In the genomic region with DNA sequence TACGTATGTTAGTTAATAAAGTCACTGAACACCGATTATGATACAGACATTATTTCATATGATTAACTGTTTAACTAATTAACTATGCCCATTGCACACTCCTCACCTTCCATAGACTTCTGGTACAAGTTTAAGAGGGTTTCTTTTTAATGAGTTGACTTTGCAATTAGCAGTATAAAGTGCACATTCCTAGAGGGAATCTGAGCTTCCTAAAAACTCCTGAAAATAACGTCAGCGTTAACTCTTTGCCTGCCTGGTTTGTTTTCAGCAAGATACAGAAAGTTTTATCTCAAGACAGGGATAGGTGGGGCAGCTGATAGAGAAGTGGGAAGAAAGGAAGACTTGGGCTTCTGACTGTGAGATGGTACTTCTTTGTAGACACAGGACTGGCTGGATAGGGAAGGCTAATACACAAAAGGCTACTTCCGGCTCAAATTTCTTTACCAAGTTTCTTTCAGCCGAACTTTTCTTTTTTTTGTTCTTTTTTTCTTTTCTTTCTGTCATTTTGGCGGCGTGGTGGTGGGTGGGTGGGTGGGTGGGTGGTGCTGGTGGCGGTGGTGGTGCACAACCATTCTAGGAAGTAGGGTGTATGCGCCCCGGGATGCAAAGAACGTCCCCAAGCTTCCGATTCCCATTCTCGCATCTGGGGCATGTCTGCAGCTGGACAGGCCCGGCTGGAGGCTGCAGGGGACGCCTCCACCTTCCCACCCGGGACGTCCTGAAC, we compare ENCODE assay signal across 9 mouse cellular contexts. TPM values are rescaled to one million over a fixed set of nuclear protein-coding genes. Genes with fewer than 3 reads are reported as not detected.
DNase-seq lines count a peak whose midpoint lies in the region; ATAC-seq and TF ChIP-seq lines count a peak whose summit lies in the region.
"Had no signal": no experiment of that assay in that cellular context is flagged by ENCODE, and none has a peak within 500 bp of the region (broad histone marks: within the 10 kb centered on the region; RNA-seq: fewer than 3 reads in every experiment).

A gene (plus strand): TSS at position 241 of the 724 bp plus-strand sequence.

- H3K4me1 ChIP-seq in liver, adult 2 months (ENCODE audit: control insufficient read depth, insufficient read depth, low read length): no peaks in the 10 kb centered on the region; the same call in 1 of the 2 replicates
- H3K4me1 ChIP-seq in embryonic facial prominence, embryonic 12.5 days: peaks cover 6% of the 10 kb centered on the region; the same call in 1 of the 2 replicates
- peaks cover 9% of the 10 kb centered on the region for H3K4me1 ChIP-seq in limb, embryonic 10.5 days
- H3K4me1 ChIP-seq in olfactory bulb, adult 2 months (ENCODE audit: control insufficient read depth, insufficient read depth, low read length): peaks cover 3% of the 10 kb centered on the region; the same call in 1 of the 2 replicates

- ATAC-seq in embryonic facial prominence, embryonic 12.5 days (ENCODE audit: insufficient number of reproducible peaks, insufficient read depth, low FRiP score, low TSS enrichment): no peak; the same call in 1 of the 2 replicates
- ATAC-seq in inflammation-experienced regulatory T-cells, adult 6 months: no peak

- TF ChIP-seq CTCF in liver, adult 2 months (IDR thresholded peaks at IDR 0.05; ENCODE audit: low read depth, low read length): no peak
- no peak for TF ChIP-seq CTCF in olfactory bulb, adult 2 months (IDR thresholded peaks at IDR 0.05; ENCODE audit: insufficient read depth, low read depth, low read length)

- no peak for TF ChIP-seq POLR2A in liver, adult 2 months (IDR thresholded peaks at IDR 0.05; ENCODE audit: extremely low read depth, insufficient read depth, low read length)
- TF ChIP-seq POLR2A in olfactory bulb, adult 2 months (IDR thresholded peaks at IDR 0.05; ENCODE audit: insufficient read depth, low read depth, low read length): no peak

- H3K4me3 ChIP-seq in liver, adult 2 months (ENCODE audit: insufficient read depth, low read depth, low read length): peak within 1 kb of the TSS; percentile 73
- H3K4me3 ChIP-seq in embryonic facial prominence, embryonic 12.5 days: peak within 1 kb of the TSS; percentile 70
- H3K4me3 ChIP-seq in limb, embryonic 10.5 days: peak within 1 kb of the TSS; percentile 71
- peak within 1 kb of the TSS; percentile 45 for H3K4me3 ChIP-seq in olfactory bulb, adult 2 months (ENCODE audit: insufficient read depth, low read depth, low read length)

- H3K4me2 ChIP-seq in embryonic facial prominence, embryonic 12.5 days (replicated peaks): peak within 1 kb of the TSS; percentile 59

- H3K9ac ChIP-seq in liver, adult 2 months (ENCODE audit: low read depth, low read length): peak within 1 kb of the TSS; percentile 84
- H3K9ac ChIP-seq in embryonic facial prominence, embryonic 12.5 days: peak within 1 kb of the TSS; percentile 80

- peaks cover 3% of the 10 kb centered on the region for H3K36me3 ChIP-seq in liver, adult 2 months (ENCODE audit: control insufficient read depth, insufficient read depth, low read length)
- no peaks in the 10 kb centered on the region for H3K36me3 ChIP-seq in embryonic facial prominence, embryonic 12.5 days
- 0 out of 2 replicates have a peak, but pooled peaks cover 3% of the 10 kb centered on the region for H3K36me3 ChIP-seq in limb, embryonic 10.5 days

- H3K27me3 ChIP-seq in liver, adult 2 months (ENCODE audit: control insufficient read depth, insufficient read depth, low read length): no peaks in the 10 kb centered on the region
- H3K27me3 ChIP-seq in embryonic facial prominence, embryonic 12.5 days: no peaks in the 10 kb centered on the region
- H3K27me3 ChIP-seq in limb, embryonic 10.5 days (ENCODE audit: low read depth, poor library complexity, severe bottlenecking): no peaks in the 10 kb centered on the region

- WGBS in liver, adult 2 months: 11% methylated on average over 18 of the region's 18 CpGs
- WGBS in embryonic facial prominence, embryonic 12.5 days: 8% methylated on average over 18 of the region's 18 CpGs
- WGBS in limb, embryonic 10.5 days: 11% methylated on average over 18 of the region's 18 CpGs
- WGBS in olfactory bulb, adult 2 months: 7% methylated on average over 18 of the region's 18 CpGs

- no peaks in the 10 kb centered on the region for H3K79me2 ChIP-seq in liver, adult 2 months (ENCODE audit: control insufficient read depth, insufficient read depth, low read length)

- H3K27ac ChIP-seq in liver, adult 2 months (replicated peaks; ENCODE audit: insufficient read depth, low read depth, low read length): peak within 1 kb of the TSS; percentile 44; the same call in 1 of the 2 replicates
- H3K27ac ChIP-seq in embryonic facial prominence, embryonic 12.5 days: peak within 1 kb of the TSS; percentile 84
- H3K27ac ChIP-seq in limb, embryonic 10.5 days: peak within 1 kb of the TSS; percentile 97
- no peak within 1 kb of the TSS for H3K27ac ChIP-seq in olfactory bulb, adult 2 months (ENCODE audit: insufficient read depth, low read depth, low read length)

- no peak for DNase-seq in liver, adult 2 months (ENCODE audit: extremely low read depth, low read depth, low spot score)
- no peak for DNase-seq in liver
- no peak for DNase-seq in limb, embryonic 10.5 days (ENCODE audit: low spot score)
- DNase-seq in cerebellum, postnatal 14 days: no peak
- DNase-seq in spleen, adult 12 weeks (ENCODE audit: low spot score): no peak

- H3K9me3 ChIP-seq in embryonic facial prominence, embryonic 12.5 days: no peaks in the 10 kb centered on the region
- no peaks in the 10 kb centered on the region for H3K9me3 ChIP-seq in limb, embryonic 10.5 days (replicated peaks)

RNA-seq across cellular contexts. Expression of the gene that starts here (rescaled TPM):
- 5.0 and 10.8 TPM in 2 replicates for total RNA-seq in liver, adult 2 months (2014; rRNA removed)
- polyA plus RNA-seq in liver, adult 2 months (2012; rRNA removed): 0.95 and 1.2 TPM in 2 replicates
- polyA plus RNA-seq in embryonic facial prominence, embryonic 12.5 days (2016; fragmentation: Nextera tagmentation; extraction: Ambion mirVana): 6.9 and 8.7 TPM in 2 replicates
- 3.1 and 5.6 TPM in 2 replicates for polyA plus RNA-seq in limb, embryonic 10.5 days (2016; fragmentation: Nextera tagmentation; extraction: Ambion mirVana)
- polyA plus RNA-seq in olfactory bulb, adult 2 months (2012; ENCODE audit: insufficient read depth, insufficient read length, low replicate concordance, missing spikeins): not detected in 2 replicates
- not detected for polyA plus RNA-seq in inflammation-experienced regulatory T-cells, adult 6 months (2017; shearing (Covaris generic))
- total RNA-seq: neutrophil, adult 5-6 weeks had no signal
